Mouse (Mus musculus) spleen, adult 2 months (tissue): Measurements from ENCODE around the gene Pxdc1. TPM values are rescaled to one million over a fixed set of nuclear protein-coding genes. Genes with fewer than 3 reads are reported as not detected.

Experiments
- DNase-seq, 2 experiments: peaks; one replicate each; pipeline versions ENCODE4 v3.0.0 to v3.0.0-alpha.2; 2012 to 2021; ENCODE audit warnings: low spot score in 2 of 2, low read depth in 1 of 2
- H3K27ac ChIP-seq: fragments of 200-500 bp; 2 replicates; pipeline ENCODE4 v1.5.1; 2012; ENCODE audit warnings: low read length, inconsistent platforms; ENCODE audit not compliant: insufficient read depth
- H3K27me3 ChIP-seq: fragments of 200-500 bp; 2 replicates; pipeline ENCODE4 v1.6.1; 2012; ENCODE audit warnings: mild to moderate bottlenecking, moderate library complexity, low read length, inconsistent platforms; ENCODE audit not compliant: control insufficient read depth, insufficient read depth
- H3K36me3 ChIP-seq: fragments of 200-500 bp; 2 replicates; pipeline ENCODE4 v1.6.1; 2012; ENCODE audit warnings: mild to moderate bottlenecking, low read length, inconsistent platforms; ENCODE audit not compliant: control insufficient read depth, insufficient read depth
- H3K4me1 ChIP-seq: fragments of 200-500 bp; 2 replicates; pipeline ENCODE4 v1.6.1; 2011; ENCODE audit warnings: inconsistent platforms; ENCODE audit not compliant: control insufficient read depth, insufficient read depth, insufficient read length
- H3K4me3 ChIP-seq: fragments of 200-500 bp; 2 replicates; pipeline ENCODE4 v1.5.1; 2011; ENCODE audit warnings: mild to moderate bottlenecking, inconsistent platforms; ENCODE audit not compliant: insufficient read depth, insufficient read length; ENCODE audit errors: extremely low read depth
- CTCF ChIP-seq: fragments of 200-500 bp; IDR thresholded peaks from 2 replicates; pipeline ENCODE4 v1.5.1; 2011; ENCODE audit warnings: mild to moderate bottlenecking, inconsistent platforms; ENCODE audit not compliant: insufficient read depth, insufficient read length, insufficient replicate concordance; ENCODE audit errors: extremely low read depth
- POLR2A ChIP-seq: fragments of 200-500 bp; IDR thresholded peaks from 2 replicates; pipeline ENCODE4 v1.6.1; 2011; ENCODE audit warnings: low read depth, low read length, inconsistent platforms
- WGBS: fragments of 180-500 bp; shearing (Covaris S2); methylation state at CpG from one replicate; pipeline ENCODE4 v1.1.7; 2018; 5-methylcytosine and 5-hydroxymethylcytosine counted together
- polyA plus RNA-seq: library from polyadenylated mRNA; depleted of rRNA; stranded (reverse); fragments of >200 nt; gene quantifications from 2 replicates; pipeline ENCODE4 v1.2.3, GENCODE M21; 2012

Gene Pxdc1
- polyA plus RNA-seq, 1 experiment: 41.9 TPM

DNA sequence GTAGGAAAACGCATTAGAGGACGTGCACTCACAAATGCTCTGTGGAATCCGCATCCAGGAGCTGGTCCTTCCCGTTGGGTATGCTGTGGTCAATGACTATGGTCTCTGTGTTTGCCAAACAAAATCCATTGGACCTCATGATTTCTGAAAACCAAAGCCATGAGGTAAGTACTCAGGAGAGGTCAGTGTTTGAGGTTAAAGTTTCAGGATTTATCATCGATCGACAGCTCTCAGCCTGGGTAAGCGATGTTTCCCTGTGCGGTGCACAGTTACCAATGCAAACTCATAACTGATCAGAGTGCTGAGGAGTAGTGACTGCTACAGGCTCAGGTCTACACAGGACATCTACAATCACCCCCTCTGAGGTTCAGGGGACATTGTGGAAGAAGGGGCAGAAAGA, 23.0 kb downstream of the Pxdc1 start:
- no peak overlapping the region for H3K4me3 ChIP-seq
- H3K4me1 ChIP-seq: no peaks in the 10 kb centered on the region; the same call in 1 of the 2 replicates
- peaks cover 17% of the 10 kb centered on the region for H3K36me3 ChIP-seq
- H3K27ac ChIP-seq: no peak overlapping the region
- 97% methylated on average over 8 of the region's 8 CpGs for WGBS
- no peak for DNase-seq
- TF ChIP-seq POLR2A (no peak), CTCF (no peak)
- H3K27me3 ChIP-seq: no peaks in the 10 kb centered on the region

- Histone ChIP-seq H3K27ac (no peak overlapping the region), H3K4me1 (no peaks in the 10 kb centered on the region; the same call in 1 of the 2 replicates), H3K27me3 (no peaks in the 10 kb centered on the region), H3K36me3 (peaks cover 14% of the 10 kb centered on the region), H3K4me3 (no peak overlapping the region)
- WGBS: 89% methylated on average over 5 of the region's 5 CpGs
- DNase-seq: no peak
- TF ChIP-seq CTCF: no peak
- TF ChIP-seq POLR2A: no peak
Measured at GRCm38 (mm10) chr13:34629741-34630140, 23.5 kb downstream of the Pxdc1 start.

- Histone ChIP-seq H3K27me3 (no peaks in the 10 kb centered on the region), H3K4me3 (no peak overlapping the region), H3K27ac (no peak overlapping the region), H3K4me1 (no peaks in the 10 kb centered on the region; the same call in 1 of the 2 replicates), H3K36me3 (peaks cover 12% of the 10 kb centered on the region)
- no peak for DNase-seq
- WGBS: 11% methylated on average over 3 of the region's 3 CpGs
- TF ChIP-seq CTCF (no peak), POLR2A (no peak)
Measured at GRCm38 (mm10) chr13:34627446-34627845, 25.8 kb downstream of the Pxdc1 start.

- TF ChIP-seq CTCF: no peak
- no peak for TF ChIP-seq POLR2A
- Histone ChIP-seq H3K4me1 (no peaks in the 10 kb centered on the region; the same call in 1 of the 2 replicates), H3K27ac (no peak overlapping the region), H3K4me3 (no peak overlapping the region), H3K27me3 (no peaks in the 10 kb centered on the region), H3K36me3 (peaks cover 7% of the 10 kb centered on the region)
- WGBS: 93% methylated on average over 2 of the region's 2 CpGs
- no peak for DNase-seq
Measured at GRCm38 (mm10) chr13:34624414-34624813, 28.9 kb downstream of the Pxdc1 start.

GRCm38 (mm10) chr13:34612402-34612801, 40.9 kb downstream of the Pxdc1 start:
- 81% methylated on average over 2 of the region's 2 CpGs for WGBS
- Histone ChIP-seq H3K27ac (no peak overlapping the region), H3K4me3 (no peak overlapping the region), H3K36me3 (no peaks in the 10 kb centered on the region), H3K4me1 (no peaks in the 10 kb centered on the region), H3K27me3 (no peaks in the 10 kb centered on the region)
- TF ChIP-seq POLR2A (no peak), CTCF (no peak)
- DNase-seq: no peak

- Histone ChIP-seq H3K4me3 (no peak overlapping the region), H3K27me3 (no peaks in the 10 kb centered on the region), H3K4me1 (no peaks in the 10 kb centered on the region), H3K27ac (no peak overlapping the region), H3K36me3 (no peaks in the 10 kb centered on the region)
- 70% methylated on average over 1 of the region's 1 CpGs for WGBS
- DNase-seq: no peak
- no peak for TF ChIP-seq POLR2A
- no peak for TF ChIP-seq CTCF
Measured at GRCm38 (mm10) chr13:34609711-34610110, 43.6 kb downstream of the Pxdc1 start.

- 84% methylated on average over 2 of the region's 2 CpGs for WGBS
- Histone ChIP-seq H3K36me3 (no peaks in the 10 kb centered on the region), H3K27ac (no peak overlapping the region), H3K4me3 (no peak overlapping the region), H3K27me3 (no peaks in the 10 kb centered on the region), H3K4me1 (no peaks in the 10 kb centered on the region)
- DNase-seq: no peak
- TF ChIP-seq CTCF (no peak), POLR2A (no peak)
Measured at GRCm38 (mm10) chr13:34607079-34607478, 46.2 kb downstream of the Pxdc1 start.
